Mouse (Mus musculus) stomach, embryonic 14.5 days (tissue): ENCODE data around the gene Tmed3. TPM values are rescaled to one million over a fixed set of nuclear protein-coding genes. Genes with fewer than 3 reads are reported as not detected.

Experiments
- ATAC-seq: fragments of 200-750 bp; cut with Nextera tagmentation; 2 replicates; pipeline ENCODE4 v1.8.0; 2017; ENCODE audit warnings: low read depth, moderate TSS enrichment; ENCODE audit not compliant: insufficient number of reproducible peaks, insufficient read depth, low FRiP score
- H3K27ac ChIP-seq: fragments of 300-500 bp; sonication (generic); 2 replicates; pipeline ENCODE4 v1.5.1; 2014; ENCODE audit warnings: mild to moderate bottlenecking, low read length, moderate library complexity, mixed read lengths
- H3K27me3 ChIP-seq: fragments of 300-500 bp; sonication (generic); 2 replicates; pipeline ENCODE4 v1.6.1; 2014; ENCODE audit warnings: low read length, control low read depth, mixed read lengths; ENCODE audit not compliant: control insufficient read depth, insufficient read depth
- H3K36me3 ChIP-seq: fragments of 300-500 bp; sonication (generic); 2 replicates; pipeline ENCODE4 v1.6.1; 2014; ENCODE audit warnings: mild to moderate bottlenecking, control low read depth, low read length, moderate library complexity, mixed read lengths; ENCODE audit not compliant: control insufficient read depth, insufficient read depth
- H3K4me1 ChIP-seq: fragments of 300-500 bp; sonication (generic); 2 replicates; pipeline ENCODE4 v1.6.1; 2014; ENCODE audit warnings: low read length, control low read depth, mixed read lengths; ENCODE audit not compliant: control insufficient read depth, insufficient read depth
- H3K4me2 ChIP-seq: fragments of 300-500 bp; sonication (generic); replicated peaks from 2 replicates; pipeline ENCODE4 v1.6.1; 2014; ENCODE audit warnings: low read depth, low read length, control low read depth
- H3K4me3 ChIP-seq: fragments of 300-500 bp; sonication (generic); 2 replicates; pipeline ENCODE4 v1.5.1; 2014; ENCODE audit warnings: low read depth, low read length, control low read depth
- H3K9ac ChIP-seq: fragments of 300-500 bp; sonication (generic); replicated peaks from 2 replicates; pipeline ENCODE4 v1.6.1; 2014; ENCODE audit warnings: low read depth, mild to moderate bottlenecking, control low read depth, low read length, moderate library complexity, mixed read lengths
- H3K9me3 ChIP-seq: fragments of 300-500 bp; sonication (generic); 2 replicates; pipeline ENCODE4 v1.6.1; 2016; ENCODE audit warnings: low read depth, low read length, control low read depth; ENCODE audit not compliant: control insufficient read depth
- WGBS: fragments of 180-500 bp; shearing (Covaris S2); extraction: QIAGEN DNeasy Blood & Tissue Kit; methylation state at CpG from one replicate; pipeline ENCODE4 v1.1.7; 2014; 5-methylcytosine and 5-hydroxymethylcytosine counted together
- polyA plus RNA-seq: library from polyadenylated mRNA; unstranded; fragments of >200 nt; fragmentation: Nextera tagmentation; extraction: Ambion mirVana; gene quantifications from 2 replicates; pipeline ENCODE4 v1.2.1, GENCODE M21; 2014

Tmed3 gene
- polyA plus RNA-seq = 121 and 123 TPM in 2 replicates

- H3K4me1 ChIP-seq = peaks cover 8% of the 10 kb centered on the region; the same call in 1 of the 2 replicates
- no peaks in the 10 kb centered on the region for H3K27me3 ChIP-seq
- H3K4me2 ChIP-seq = peak within 1 kb of the TSS; percentile 94
- peak within 1 kb of the TSS; percentile 76 for H3K9ac ChIP-seq
- H3K4me3 ChIP-seq = peak within 1 kb of the TSS; percentile 63
- no peaks in the 10 kb centered on the region for H3K9me3 ChIP-seq
- H3K36me3 ChIP-seq = peaks cover 14% of the 10 kb centered on the region
- peak; percentile 99 for ATAC-seq
- H3K27ac ChIP-seq = peak within 1 kb of the TSS; percentile 82
- 1% methylated on average over 52 of the region's 52 CpGs for WGBS
Observed at GRCm38 (mm10) chr9:89704265-89705196, at the start of gene Tmed3. TSS of gene Tmed3 (minus strand) at chr9:89705068.

- Histone ChIP-seq H3K9me3 (no peaks in the 10 kb centered on the region), H3K27ac (no peak overlapping the region), H3K4me2 (no peak overlapping the region), H3K4me1 (no peaks in the 10 kb centered on the region), H3K36me3 (no peaks in the 10 kb centered on the region), H3K4me3 (no peak overlapping the region), H3K27me3 (no peaks in the 10 kb centered on the region), H3K9ac (no peak overlapping the region)
- no peak for ATAC-seq
Observed at GRCm38 (mm10) chr9:89740041-89740440, 35.2 kb upstream of the Tmed3 start.

GRCm38 (mm10) chr9:89738295-89738694 is 33.4 kb upstream of the Tmed3 start, which contains the start of gene Ankrd34c:
TSS of gene Ankrd34c (minus strand) at chr9:89738475.
- no peak for ATAC-seq
- WGBS = 3% methylated on average over 8 of the region's 8 CpGs
- Histone ChIP-seq H3K27me3 (no peaks in the 10 kb centered on the region), H3K4me2 (no peak within 1 kb of the TSS), H3K9ac (no peak within 1 kb of the TSS), H3K9me3 (no peaks in the 10 kb centered on the region), H3K36me3 (no peaks in the 10 kb centered on the region), H3K27ac (no peak within 1 kb of the TSS), H3K4me3 (no peak within 1 kb of the TSS), H3K4me1 (no peaks in the 10 kb centered on the region)

- no peak overlapping the region for H3K27ac ChIP-seq
- no peaks in the 10 kb centered on the region for H3K9me3 ChIP-seq
- H3K36me3 ChIP-seq = no peaks in the 10 kb centered on the region
- no peaks in the 10 kb centered on the region for H3K4me1 ChIP-seq
- no peak overlapping the region for H3K4me3 ChIP-seq
- H3K4me2 ChIP-seq = no peak overlapping the region
- no peaks in the 10 kb centered on the region for H3K27me3 ChIP-seq
- no peak overlapping the region for H3K9ac ChIP-seq
- WGBS = 12% methylated on average over 6 of the region's 6 CpGs
- no peak for ATAC-seq
Observed at GRCm38 (mm10) chr9:89737888-89738287, 33.0 kb upstream of the Tmed3 start.

GRCm38 (mm10) chr9:89736932-89737705 is 32.3 kb upstream of the Tmed3 start:
- Histone ChIP-seq H3K9ac (no peak overlapping the region), H3K27ac (no peak overlapping the region), H3K4me1 (no peaks in the 10 kb centered on the region), H3K9me3 (no peaks in the 10 kb centered on the region), H3K4me3 (no peak overlapping the region), H3K36me3 (no peaks in the 10 kb centered on the region), H3K27me3 (no peaks in the 10 kb centered on the region), H3K4me2 (no peak overlapping the region)
- ATAC-seq = peak; percentile 67; the same call in 1 of the 2 replicates
- WGBS = 8% methylated on average over 20 of the region's 20 CpGs

GRCm38 (mm10) chr9:89706906-89707305 is 2.0 kb upstream of the Tmed3 start:
- Histone ChIP-seq H3K4me1 (peaks cover 8% of the 10 kb centered on the region; the same call in 1 of the 2 replicates), H3K9ac (no peak overlapping the region), H3K4me2 (no peak overlapping the region), H3K27me3 (no peaks in the 10 kb centered on the region), H3K36me3 (no peaks in the 10 kb centered on the region), H3K4me3 (no peak overlapping the region), H3K27ac (no peak overlapping the region), H3K9me3 (no peaks in the 10 kb centered on the region)
- ATAC-seq = no peak
- WGBS = 21% methylated on average over 4 of the region's 4 CpGs

GRCm38 (mm10) chr9:89705197-89705533 is 297 bp upstream of the Tmed3 start:
- peak; percentile 18; the same call in 1 of the 2 replicates for ATAC-seq
- H3K27me3 ChIP-seq = no peaks in the 10 kb centered on the region
- peak overlapping the region; percentile 82; the same call in 1 of the 2 replicates for H3K27ac ChIP-seq
- H3K9ac ChIP-seq = peak overlapping the region; percentile 76; the same call in 1 of the 2 replicates
- H3K9me3 ChIP-seq = no peaks in the 10 kb centered on the region
- peaks cover 7% of the 10 kb centered on the region for H3K36me3 ChIP-seq
- peak overlapping the region; percentile 94 for H3K4me2 ChIP-seq
- H3K4me1 ChIP-seq = peaks cover 8% of the 10 kb centered on the region; the same call in 1 of the 2 replicates
- 9% methylated on average over 10 of the region's 10 CpGs for WGBS
- H3K4me3 ChIP-seq = peak overlapping the region; percentile 63

- 93% methylated on average over 2 of the region's 2 CpGs for WGBS
- peaks cover 25% of the 10 kb centered on the region for H3K36me3 ChIP-seq
- no peak overlapping the region for H3K4me3 ChIP-seq
- no peaks in the 10 kb centered on the region for H3K27me3 ChIP-seq
- no peak overlapping the region for H3K27ac ChIP-seq
- H3K4me1 ChIP-seq = peaks cover 8% of the 10 kb centered on the region; the same call in 1 of the 2 replicates
- no peaks in the 10 kb centered on the region for H3K9me3 ChIP-seq
- no peak for ATAC-seq
- no peak overlapping the region for H3K9ac ChIP-seq
- no peak overlapping the region for H3K4me2 ChIP-seq
Observed at GRCm38 (mm10) chr9:89700910-89701457, 3.9 kb downstream of the Tmed3 start.
